Mouse (Mus musculus): ENCODE measurements around the gene Mfsd1. TPM values are rescaled to one million over a fixed set of nuclear protein-coding genes. Genes with fewer than 3 reads are reported as not detected.

The Mfsd1 gene
- polyA plus RNA-seq, 1 experiment = 7.8 TPM

- H3K27ac ChIP-seq (ENCODE audit: control insufficient read depth, insufficient read depth, low read depth, low read length) = no peak overlapping the region
- no peaks in the 10 kb centered on the region for H3K27me3 ChIP-seq (ENCODE audit: control insufficient read depth, insufficient read depth, low read length)
- H3K4me3 ChIP-seq (ENCODE audit: control insufficient read depth, low read depth, low read length) = no peak overlapping the region
- no peaks in the 10 kb centered on the region for H3K36me3 ChIP-seq (ENCODE audit: control insufficient read depth, insufficient read depth, low read length)
- peaks cover under 1% of the 10 kb centered on the region; the same call in 1 of the 2 replicates for H3K4me1 ChIP-seq (ENCODE audit: control insufficient read depth, insufficient read depth, low read length)
- no peak for TF ChIP-seq CTCF (IDR thresholded peaks at IDR 0.05; ENCODE audit: control insufficient read depth, insufficient read depth, insufficient replicate concordance, low read depth, low read length)
- no peak for TF ChIP-seq POLR2A (IDR thresholded peaks at IDR 0.05; ENCODE audit: control insufficient read depth, low read depth, low read length)
Measured at GRCm38 (mm10) chr3:67576724-67577123, 5.8 kb upstream of the Mfsd1 start.

- TF ChIP-seq CTCF (IDR thresholded peaks at IDR 0.05; ENCODE audit: control insufficient read depth, insufficient read depth, insufficient replicate concordance, low read depth, low read length) = no peak
- TF ChIP-seq POLR2A (IDR thresholded peaks at IDR 0.05; ENCODE audit: control insufficient read depth, low read depth, low read length) = no peak
- Histone ChIP-seq H3K4me3 (ENCODE audit: control insufficient read depth, low read depth, low read length) (peak overlapping the region; percentile 90), H3K27ac (ENCODE audit: control insufficient read depth, insufficient read depth, low read depth, low read length) (no peak overlapping the region), H3K27me3 (ENCODE audit: control insufficient read depth, insufficient read depth, low read length) (no peaks in the 10 kb centered on the region), H3K36me3 (ENCODE audit: control insufficient read depth, insufficient read depth, low read length) (no peaks in the 10 kb centered on the region), H3K4me1 (ENCODE audit: control insufficient read depth, insufficient read depth, low read length) (peaks cover 8% of the 10 kb centered on the region; the same call in 1 of the 2 replicates)
Measured at GRCm38 (mm10) chr3:67583125-67583845, 744 bp downstream of the Mfsd1 start.

- peaks cover 8% of the 10 kb centered on the region; the same call in 1 of the 2 replicates for H3K4me1 ChIP-seq (ENCODE audit: control insufficient read depth, insufficient read depth, low read length)
- no peak for TF ChIP-seq POLR2A (IDR thresholded peaks at IDR 0.05; ENCODE audit: control insufficient read depth, low read depth, low read length)
- no peak for TF ChIP-seq CTCF (IDR thresholded peaks at IDR 0.05; ENCODE audit: control insufficient read depth, insufficient read depth, insufficient replicate concordance, low read depth, low read length)
- H3K4me3 ChIP-seq (ENCODE audit: control insufficient read depth, low read depth, low read length) = no peak overlapping the region
- H3K36me3 ChIP-seq (ENCODE audit: control insufficient read depth, insufficient read depth, low read length) = no peaks in the 10 kb centered on the region
- H3K27ac ChIP-seq (ENCODE audit: control insufficient read depth, insufficient read depth, low read depth, low read length) = no peak overlapping the region
- no peaks in the 10 kb centered on the region for H3K27me3 ChIP-seq (ENCODE audit: control insufficient read depth, insufficient read depth, low read length)
Measured at GRCm38 (mm10) chr3:67583846-67584186, 1.3 kb downstream of the Mfsd1 start.

GRCm38 (mm10) chr3:67586511-67586910 lies 4.0 kb downstream of the Mfsd1 start:
- no peaks in the 10 kb centered on the region for H3K36me3 ChIP-seq (ENCODE audit: control insufficient read depth, insufficient read depth, low read length)
- H3K4me3 ChIP-seq (ENCODE audit: control insufficient read depth, low read depth, low read length) = no peak overlapping the region
- peaks cover 8% of the 10 kb centered on the region; the same call in 1 of the 2 replicates for H3K4me1 ChIP-seq (ENCODE audit: control insufficient read depth, insufficient read depth, low read length)
- no peaks in the 10 kb centered on the region for H3K27me3 ChIP-seq (ENCODE audit: control insufficient read depth, insufficient read depth, low read length)
- H3K27ac ChIP-seq (ENCODE audit: control insufficient read depth, insufficient read depth, low read depth, low read length) = no peak overlapping the region
- TF ChIP-seq CTCF (IDR thresholded peaks at IDR 0.05; ENCODE audit: control insufficient read depth, insufficient read depth, insufficient replicate concordance, low read depth, low read length) (no peak), POLR2A (IDR thresholded peaks at IDR 0.05; ENCODE audit: control insufficient read depth, low read depth, low read length) (no peak)

- TF ChIP-seq POLR2A (IDR thresholded peaks at IDR 0.05; ENCODE audit: control insufficient read depth, low read depth, low read length) (no peak), CTCF (IDR thresholded peaks at IDR 0.05; ENCODE audit: control insufficient read depth, insufficient read depth, insufficient replicate concordance, low read depth, low read length) (no peak)
- H3K4me3 ChIP-seq (ENCODE audit: control insufficient read depth, low read depth, low read length) = no peak overlapping the region
- no peaks in the 10 kb centered on the region for H3K36me3 ChIP-seq (ENCODE audit: control insufficient read depth, insufficient read depth, low read length)
- H3K27me3 ChIP-seq (ENCODE audit: control insufficient read depth, insufficient read depth, low read length) = no peaks in the 10 kb centered on the region
- H3K4me1 ChIP-seq (ENCODE audit: control insufficient read depth, insufficient read depth, low read length) = peaks cover 6% of the 10 kb centered on the region; the same call in 1 of the 2 replicates
- H3K27ac ChIP-seq (ENCODE audit: control insufficient read depth, insufficient read depth, low read depth, low read length) = no peak overlapping the region
Measured at GRCm38 (mm10) chr3:67587430-67587829, 4.9 kb downstream of the Mfsd1 start.

- Histone ChIP-seq H3K4me3 (ENCODE audit: control insufficient read depth, low read depth, low read length) (no peak overlapping the region), H3K4me1 (ENCODE audit: control insufficient read depth, insufficient read depth, low read length) (no peaks in the 10 kb centered on the region), H3K27ac (ENCODE audit: control insufficient read depth, insufficient read depth, low read depth, low read length) (no peak overlapping the region), H3K27me3 (ENCODE audit: control insufficient read depth, insufficient read depth, low read length) (no peaks in the 10 kb centered on the region), H3K36me3 (ENCODE audit: control insufficient read depth, insufficient read depth, low read length) (no peaks in the 10 kb centered on the region)
- no peak for TF ChIP-seq POLR2A (IDR thresholded peaks at IDR 0.05; ENCODE audit: control insufficient read depth, low read depth, low read length)
- TF ChIP-seq CTCF (IDR thresholded peaks at IDR 0.05; ENCODE audit: control insufficient read depth, insufficient read depth, insufficient replicate concordance, low read depth, low read length) = no peak
Measured at GRCm38 (mm10) chr3:67601616-67602138, 19.1 kb downstream of the Mfsd1 start.

- no peak overlapping the region for H3K27ac ChIP-seq (ENCODE audit: control insufficient read depth, insufficient read depth, low read depth, low read length)
- H3K27me3 ChIP-seq (ENCODE audit: control insufficient read depth, insufficient read depth, low read length) = no peaks in the 10 kb centered on the region
- no peak for TF ChIP-seq POLR2A (IDR thresholded peaks at IDR 0.05; ENCODE audit: control insufficient read depth, low read depth, low read length)
- no peak for TF ChIP-seq CTCF (IDR thresholded peaks at IDR 0.05; ENCODE audit: control insufficient read depth, insufficient read depth, insufficient replicate concordance, low read depth, low read length)
- no peak overlapping the region for H3K4me3 ChIP-seq (ENCODE audit: control insufficient read depth, low read depth, low read length)
- no peaks in the 10 kb centered on the region for H3K4me1 ChIP-seq (ENCODE audit: control insufficient read depth, insufficient read depth, low read length)
- H3K36me3 ChIP-seq (ENCODE audit: control insufficient read depth, insufficient read depth, low read length) = no peaks in the 10 kb centered on the region
Measured at GRCm38 (mm10) chr3:67618222-67618621, 35.7 kb downstream of the Mfsd1 start.
